Mouse (Mus musculus) bone marrow, adult 2 months (tissue): ENCODE data around the gene Ago3. TPM values are rescaled to one million over a fixed set of nuclear protein-coding genes. Genes with fewer than 3 reads are reported as not detected.

Experiments used
- H3K27ac ChIP-seq: fragments of 200-500 bp; 2 replicates; pipeline ENCODE4 v1.5.1; 2012; ENCODE audit warnings: low read depth, mild to moderate bottlenecking, control low read depth, inconsistent platforms, low read length; ENCODE audit not compliant: control insufficient read depth, poor library complexity, insufficient read depth
- H3K4me1 ChIP-seq: fragments of 200-500 bp; 2 replicates; pipeline ENCODE4 v1.6.1; 2011; ENCODE audit warnings: low read length; ENCODE audit not compliant: control insufficient read depth, insufficient read depth
- H3K4me3 ChIP-seq: fragments of 200-500 bp; replicated peaks from 2 replicates; pipeline ENCODE3; 2011; ENCODE audit warnings: mild to moderate bottlenecking, low read depth, low read length, control low read depth; ENCODE audit not compliant: control insufficient read depth
- CTCF ChIP-seq: fragments of 200-500 bp; IDR thresholded peaks from 2 replicates; pipeline ENCODE4 v1.5.1; 2011; ENCODE audit warnings: low read length, control low read depth; ENCODE audit not compliant: control insufficient read depth, insufficient read depth
- POLR2A ChIP-seq: fragments of 200-500 bp; IDR thresholded peaks from 2 replicates; pipeline ENCODE4 v1.6.1; 2011; ENCODE audit warnings: low read depth, mild to moderate bottlenecking, control low read depth, low read length, borderline replicate concordance; ENCODE audit not compliant: control insufficient read depth
- WGBS: fragments of 180-500 bp; shearing (Covaris S2); methylation state at CpG from one replicate; pipeline ENCODE4 v1.1.7; 2018; 5-methylcytosine and 5-hydroxymethylcytosine counted together
- polyA plus RNA-seq: library from polyadenylated mRNA; stranded (reverse); fragments of >200 nt; gene quantifications from 2 replicates; pipeline ENCODE4 v1.2.4, GENCODE M21; 2011; ENCODE audit warnings: low replicate concordance; ENCODE audit not compliant: missing spikeins, insufficient read depth, insufficient read length

Ago3 gene
- polyA plus RNA-seq, 1 experiment = 5.2 TPM

GRCm38 (mm10) chr4:126464892-126465235, 35.5 kb upstream of the Ago3 start:
- Histone ChIP-seq H3K4me3 (no peak overlapping the region), H3K27ac (no peak overlapping the region), H3K4me1 (no peaks in the 10 kb centered on the region)
- 85% methylated on average over 2 of the region's 2 CpGs for WGBS
- TF ChIP-seq CTCF (no peak), POLR2A (no peak)

GRCm38 (mm10) chr4:126464189-126464891, 35.0 kb upstream of the Ago3 start:
- Histone ChIP-seq H3K4me1 (no peaks in the 10 kb centered on the region), H3K27ac (no peak overlapping the region), H3K4me3 (no peak overlapping the region)
- TF ChIP-seq CTCF (no peak), POLR2A (no peak)
- WGBS = 42% methylated on average over 4 of the region's 4 CpGs

- Histone ChIP-seq H3K4me1 (no peaks in the 10 kb centered on the region; the same call in 1 of the 2 replicates), H3K27ac (no peak overlapping the region), H3K4me3 (no peak overlapping the region)
- WGBS = 93% methylated on average over 7 of the region's 7 CpGs
- no peak for TF ChIP-seq CTCF
- TF ChIP-seq POLR2A = no peak
These were observed 26.1 kb upstream of the Ago3 start for GRCm38 (mm10) chr4:126455441-126455840.

GRCm38 (mm10) chr4:126454547-126455254, 25.3 kb upstream of the Ago3 start:
- H3K4me1 ChIP-seq = no peaks in the 10 kb centered on the region; the same call in 1 of the 2 replicates
- WGBS = 91% methylated on average over 5 of the region's 5 CpGs

GRCm38 (mm10) chr4:126450268-126450667, 20.9 kb upstream of the Ago3 start:
- no peak overlapping the region for H3K27ac ChIP-seq
- TF ChIP-seq CTCF (no peak), POLR2A (no peak)
- H3K4me1 ChIP-seq = no peaks in the 10 kb centered on the region
- no peak overlapping the region for H3K4me3 ChIP-seq
- WGBS = 85% methylated on average over 1 of the region's 1 CpGs

More at GRCm38 (mm10) chr4:126454547-126455254, 25.3 kb upstream of the Ago3 start:
- no peak overlapping the region for H3K4me3 ChIP-seq
- no peak for TF ChIP-seq POLR2A
- no peak overlapping the region for H3K27ac ChIP-seq

- TF ChIP-seq CTCF (no peak), POLR2A (no peak)
- WGBS = 81% methylated on average over 7 of the region's 7 CpGs
- Histone ChIP-seq H3K27ac (no peak overlapping the region), H3K4me3 (no peak overlapping the region), H3K4me1 (no peaks in the 10 kb centered on the region)
These were observed 17.8 kb upstream of the Ago3 start for GRCm38 (mm10) chr4:126447126-126447525.

GRCm38 (mm10) chr4:126444528-126444927, 15.2 kb upstream of the Ago3 start:
- Histone ChIP-seq H3K4me1 (no peaks in the 10 kb centered on the region), H3K4me3 (no peak overlapping the region), H3K27ac (no peak overlapping the region)
- WGBS = 84% methylated on average over 3 of the region's 3 CpGs
- TF ChIP-seq CTCF (no peak), POLR2A (no peak)

GRCm38 (mm10) chr4:126438261-126438660, 8.9 kb upstream of the Ago3 start:
- whole genome bisulfite sequencing = 54% methylated on average over 5 of the region's 5 CpGs
- TF ChIP-seq POLR2A (no peak), CTCF (no peak)
- no peak overlapping the region for H3K27ac ChIP-seq

GRCm38 (mm10) chr4:126436268-126436667, 6.9 kb upstream of the Ago3 start:
- Histone ChIP-seq H3K4me3 (no peak overlapping the region), H3K27ac (no peak overlapping the region), H3K4me1 (no peaks in the 10 kb centered on the region)
- 79% methylated on average over 2 of the region's 2 CpGs for WGBS
- TF ChIP-seq CTCF (no peak), POLR2A (no peak)

More at GRCm38 (mm10) chr4:126438261-126438660, 8.9 kb upstream of the Ago3 start:
- Histone ChIP-seq H3K4me1 (no peaks in the 10 kb centered on the region), H3K4me3 (no peak overlapping the region)
